Mouse (Mus musculus): ENCODE data around the gene Tnfsf10.
"Not testable (repeated sequence)": the region's sequence is repeated elsewhere in the genome, so short reads cannot be mapped to it uniquely, and the experiment has no call there.

The Tnfsf10 gene

GRCm38 (mm10) chr3:27316559-27317287 lies at the start of gene Tnfsf10:
Gene Tnfsf10, plus strand, starts transcription at chr3:27317028.
- DNase-seq (ENCODE audit: low spot score) = no peak

- DNase-seq (ENCODE audit: low spot score) = no peak
These were observed 49.5 kb upstream of the Tnfsf10 start for GRCm38 (mm10) chr3:27267327-27267726.

GRCm38 (mm10) chr3:27267887-27268286 lies 48.9 kb upstream of the Tnfsf10 start:
- no peak for DNase-seq (ENCODE audit: low spot score)

- DNase-seq (ENCODE audit: low spot score) = no peak
These were observed 47.7 kb upstream of the Tnfsf10 start for GRCm38 (mm10) chr3:27269151-27269550.

GRCm38 (mm10) chr3:27270160-27270962 lies 46.5 kb upstream of the Tnfsf10 start:
- no peak for DNase-seq (ENCODE audit: low spot score)

GRCm38 (mm10) chr3:27272926-27273745 lies 43.7 kb upstream of the Tnfsf10 start:
- DNase-seq (ENCODE audit: low spot score) = no peak

- not testable (repeated sequence) for DNase-seq (ENCODE audit: low spot score)
These were observed 37.4 kb upstream of the Tnfsf10 start for GRCm38 (mm10) chr3:27279286-27279925.

- no peak for DNase-seq (ENCODE audit: low spot score)
These were observed 36.5 kb upstream of the Tnfsf10 start for GRCm38 (mm10) chr3:27280280-27280749.

GRCm38 (mm10) chr3:27283071-27283713 lies 33.6 kb upstream of the Tnfsf10 start:
- no peak for DNase-seq (ENCODE audit: low spot score)

- no peak for DNase-seq (ENCODE audit: low spot score)
These were observed 33.0 kb upstream of the Tnfsf10 start for GRCm38 (mm10) chr3:27283796-27284195.

- DNase-seq (ENCODE audit: low spot score) = no peak
These were observed 32.6 kb upstream of the Tnfsf10 start for GRCm38 (mm10) chr3:27284227-27284626.

GRCm38 (mm10) chr3:27285072-27285471 lies 31.8 kb upstream of the Tnfsf10 start:
- no peak for DNase-seq (ENCODE audit: low spot score)

- DNase-seq (ENCODE audit: low spot score) = no peak
These were observed 28.5 kb upstream of the Tnfsf10 start for GRCm38 (mm10) chr3:27288301-27288700.

- DNase-seq (ENCODE audit: low spot score) = no peak
These were observed 27.9 kb upstream of the Tnfsf10 start for GRCm38 (mm10) chr3:27288909-27289308.

GRCm38 (mm10) chr3:27290285-27290684 lies 26.5 kb upstream of the Tnfsf10 start:
- DNase-seq (ENCODE audit: low spot score) = no peak

GRCm38 (mm10) chr3:27290945-27291344 lies 25.9 kb upstream of the Tnfsf10 start:
- DNase-seq (ENCODE audit: low spot score) = not testable (repeated sequence)

GRCm38 (mm10) chr3:27291411-27291810 lies 25.4 kb upstream of the Tnfsf10 start:
- not testable (repeated sequence) for DNase-seq (ENCODE audit: low spot score)

- DNase-seq (ENCODE audit: low spot score) = no peak
These were observed 23.0 kb upstream of the Tnfsf10 start for GRCm38 (mm10) chr3:27293645-27294385.

GRCm38 (mm10) chr3:27300451-27300850 lies 16.4 kb upstream of the Tnfsf10 start:
- no peak for DNase-seq (ENCODE audit: low spot score)

GRCm38 (mm10) chr3:27302339-27303022 lies 14.3 kb upstream of the Tnfsf10 start:
- no peak for DNase-seq (ENCODE audit: low spot score)

Measured in left cerebral cortex, adult 11 months (tissue).